Mouse (Mus musculus) G1E (cell line): Measurements from ENCODE around the gene Ppp1r3c. TPM values are rescaled to one million over a fixed set of nuclear protein-coding genes. Genes with fewer than 3 reads are reported as not detected.

ENCODE experiments used
- ATAC-seq: 2 replicates; pipeline ENCODE4 v1.8.0; 2016; ENCODE audit warnings: mild to moderate bottlenecking; ENCODE audit not compliant: insufficient number of reproducible peaks, poor library complexity, low FRiP score, severe bottlenecking; ENCODE audit errors: extremely low read depth
- DNase-seq: peaks from one replicate; pipeline ENCODE4 v3.0.0; 2012; ENCODE audit warnings: low spot score
- H3K27me3 ChIP-seq: 2 replicates; pipeline ENCODE4 v1.6.1; 2012; ENCODE audit warnings: mild to moderate bottlenecking, low read length, inconsistent platforms; ENCODE audit not compliant: insufficient read depth
- H3K36me3 ChIP-seq: replicated peaks from 2 replicates; pipeline ENCODE3; 2012; ENCODE audit warnings: mild to moderate bottlenecking, inconsistent platforms
- H3K4me1 ChIP-seq: 2 replicates; pipeline ENCODE4 v1.6.1; 2012; ENCODE audit warnings: low read depth, low read length, inconsistent platforms, mixed read lengths; ENCODE audit not compliant: insufficient read depth
- H3K4me3 ChIP-seq: 2 replicates; pipeline ENCODE4 v1.5.1; 2012; ENCODE audit warnings: low read depth, mild to moderate bottlenecking, inconsistent platforms, low read length, moderate library complexity, mixed read lengths
- H3K9me3 ChIP-seq: replicated peaks from 2 replicates; pipeline ENCODE4 v1.6.1; 2012; ENCODE audit warnings: inconsistent platforms
- CTCF ChIP-seq: IDR thresholded peaks from 2 replicates; pipeline ENCODE4 v1.5.1; 2012; ENCODE audit warnings: low read depth, low read length, inconsistent platforms, mixed read lengths
- GATA1 ChIP-seq: IDR thresholded peaks from 2 replicates; pipeline ENCODE4 v1.6.1; 2012; ENCODE audit warnings: borderline replicate concordance, low read length, inconsistent platforms, mixed read lengths
- GATA2 ChIP-seq: IDR thresholded peaks from 2 replicates; pipeline ENCODE4 v1.6.1; 2012; ENCODE audit warnings: low read depth, low read length, inconsistent platforms, borderline replicate concordance
- POLR2AphosphoS5 ChIP-seq: IDR thresholded peaks from 2 replicates; pipeline ENCODE4 v1.6.1; 2012; ENCODE audit warnings: low read depth, low read length, inconsistent platforms; ENCODE audit not compliant: insufficient replicate concordance
- TAL1 ChIP-seq: conservative IDR thresholded peaks from 2 replicates; pipeline ENCODE4 v1.6.1; 2012; ENCODE audit warnings: low read depth, low read length, inconsistent platforms, mixed read lengths
- polyA plus RNA-seq: library from polyadenylated mRNA; stranded (reverse); fragments of >175 nt; gene quantifications from 2 replicates; pipeline ENCODE4 v1.2.3, GENCODE M21; 2012
- total RNA-seq, 2 experiments: library from RNA; stranded (forward) in 1 of 2; stranded (reverse) in 1 of 2; fragments of 200-1000 nt in 1 of 2; fragments of >200 nt in 1 of 2; fragmentation: Nextera tagmentation in 1 of 2; gene quantifications; 2 replicates each; pipeline ENCODE4 v1.2.3; 2014 to 2017

Gene Ppp1r3c
- total RNA-seq (2014; fragmentation: Nextera tagmentation) (not detected in 2 replicates), total RNA-seq (2017) (0.05 and 0.12 TPM in 2 replicates), polyA plus RNA-seq (not detected in 2 replicates)

- TF ChIP-seq GATA2 (no peak), CTCF (no peak), GATA1 (no peak), TAL1 (no peak)
- ATAC-seq (no peak), DNase-seq (no peak)
Measured at GRCm38 (mm10) chr19:36736537-36736936, at the start of gene Ppp1r3c. Ppp1r3c (minus strand) TSS chr19:36736653.

GRCm38 (mm10) chr19:36783179-36783578, 46.7 kb upstream of the Ppp1r3c start:
- peak overlapping the region; percentile 3; the same call in 1 of the 2 replicates for H3K4me3 ChIP-seq
- H3K36me3 ChIP-seq = no peaks in the 10 kb centered on the region
- H3K27me3 ChIP-seq = peaks cover 21% of the 10 kb centered on the region
- no peak for ATAC-seq
- no peaks in the 10 kb centered on the region; the same call in 1 of the 2 replicates for H3K4me1 ChIP-seq
- no peak for DNase-seq
- no peak for TF ChIP-seq CTCF
- TF ChIP-seq GATA1 = no peak
- no peak for TF ChIP-seq POLR2AphosphoS5
- no peak for TF ChIP-seq TAL1
- TF ChIP-seq GATA2 = no peak
- H3K9me3 ChIP-seq = no peaks in the 10 kb centered on the region

More at GRCm38 (mm10) chr19:36736537-36736936, at the start of gene Ppp1r3c:
- H3K9me3 ChIP-seq = no peaks in the 10 kb centered on the region
- no peaks in the 10 kb centered on the region for H3K36me3 ChIP-seq
- peaks cover 4% of the 10 kb centered on the region; the same call in 1 of the 2 replicates for H3K4me1 ChIP-seq
- H3K4me3 ChIP-seq = no peak within 1 kb of the TSS; the same call in 1 of the 2 replicates
- peaks cover 13% of the 10 kb centered on the region for H3K27me3 ChIP-seq

GRCm38 (mm10) chr19:36782591-36782990, 46.1 kb upstream of the Ppp1r3c start:
- DNase-seq (no peak), ATAC-seq (no peak)
- Histone ChIP-seq H3K27me3 (peaks cover 21% of the 10 kb centered on the region), H3K4me1 (no peaks in the 10 kb centered on the region; the same call in 1 of the 2 replicates), H3K4me3 (no peak overlapping the region), H3K9me3 (no peaks in the 10 kb centered on the region), H3K36me3 (no peaks in the 10 kb centered on the region)
- no peak for TF ChIP-seq POLR2AphosphoS5
- TF ChIP-seq CTCF = no peak
- TF ChIP-seq GATA1 = no peak
- no peak for TF ChIP-seq GATA2
- no peak for TF ChIP-seq TAL1

GRCm38 (mm10) chr19:36781996-36782395, 45.5 kb upstream of the Ppp1r3c start:
- Histone ChIP-seq H3K4me3 (no peak overlapping the region), H3K4me1 (no peaks in the 10 kb centered on the region; the same call in 1 of the 2 replicates), H3K27me3 (peaks cover 22% of the 10 kb centered on the region), H3K9me3 (no peaks in the 10 kb centered on the region), H3K36me3 (no peaks in the 10 kb centered on the region)
- ATAC-seq (no peak), DNase-seq (no peak)
- TF ChIP-seq GATA2 (no peak), GATA1 (no peak), POLR2AphosphoS5 (no peak), CTCF (no peak), TAL1 (no peak)

GRCm38 (mm10) chr19:36780375-36780774, 43.9 kb upstream of the Ppp1r3c start:
- no peak for TF ChIP-seq GATA2
- TF ChIP-seq POLR2AphosphoS5 = no peak
- no peak for TF ChIP-seq TAL1
- no peak for TF ChIP-seq GATA1
- TF ChIP-seq CTCF = no peak
- DNase-seq (no peak), ATAC-seq (no peak)
- H3K27me3 ChIP-seq = peaks cover 20% of the 10 kb centered on the region
- no peak overlapping the region for H3K4me3 ChIP-seq
- H3K9me3 ChIP-seq = no peaks in the 10 kb centered on the region
- no peaks in the 10 kb centered on the region for H3K36me3 ChIP-seq
- no peaks in the 10 kb centered on the region; the same call in 1 of the 2 replicates for H3K4me1 ChIP-seq

GRCm38 (mm10) chr19:36779765-36780164, 43.3 kb upstream of the Ppp1r3c start:
- Histone ChIP-seq H3K36me3 (no peaks in the 10 kb centered on the region), H3K4me3 (no peak overlapping the region), H3K4me1 (no peaks in the 10 kb centered on the region; the same call in 1 of the 2 replicates), H3K9me3 (no peaks in the 10 kb centered on the region), H3K27me3 (peaks cover 21% of the 10 kb centered on the region)
- DNase-seq (no peak), ATAC-seq (no peak)
- no peak for TF ChIP-seq GATA2
- TF ChIP-seq POLR2AphosphoS5 = no peak
- no peak for TF ChIP-seq GATA1
- no peak for TF ChIP-seq CTCF
- TF ChIP-seq TAL1 = no peak
